Mouse (Mus musculus) stomach, embryonic 15.5 days (tissue): ENCODE results near the gene Gm3278. TPM values are rescaled to one million over a fixed set of nuclear protein-coding genes. Genes with fewer than 3 reads are reported as not detected.
"Not testable (repeated sequence)": the region's sequence is repeated elsewhere in the genome, so short reads cannot be mapped to it uniquely, and the experiment has no call there.

Source experiments
- ATAC-seq: fragments of 200-750 bp; cut with Nextera tagmentation; 2 replicates; pipeline ENCODE4 v1.8.0; 2017; ENCODE audit warnings: low read depth, moderate number of reproducible peaks, moderate TSS enrichment; ENCODE audit not compliant: insufficient read depth, low FRiP score
- H3K27ac ChIP-seq: fragments of 300-500 bp; sonication (generic); 2 replicates; pipeline ENCODE4 v1.5.1; 2015; ENCODE audit warnings: mild to moderate bottlenecking, inconsistent platforms
- H3K27me3 ChIP-seq: fragments of 300-500 bp; sonication (generic); replicated peaks from 2 replicates; pipeline ENCODE4 v1.6.1; 2015; ENCODE audit warnings: inconsistent platforms
- H3K36me3 ChIP-seq: fragments of 300-500 bp; sonication (generic); 2 replicates; pipeline ENCODE4 v1.6.1; 2015; ENCODE audit warnings: inconsistent platforms
- H3K4me1 ChIP-seq: fragments of 300-500 bp; sonication (generic); 2 replicates; pipeline ENCODE4 v1.6.1; 2015; ENCODE audit warnings: inconsistent platforms
- H3K4me2 ChIP-seq: fragments of 300-500 bp; sonication (generic); 2 replicates; pipeline ENCODE4 v1.6.1; 2015; ENCODE audit warnings: mild to moderate bottlenecking, inconsistent platforms
- H3K4me3 ChIP-seq: fragments of 300-500 bp; sonication (generic); replicated peaks from 2 replicates; pipeline ENCODE4 v1.5.1; 2015; ENCODE audit warnings: inconsistent platforms
- H3K9ac ChIP-seq: fragments of 300-500 bp; sonication (generic); 2 replicates; pipeline ENCODE4 v1.6.1; 2015; ENCODE audit warnings: inconsistent platforms
- H3K9me3 ChIP-seq: fragments of 300-500 bp; sonication (generic); 2 replicates; pipeline ENCODE4 v1.6.1; 2016; ENCODE audit warnings: inconsistent platforms
- WGBS: fragments of 180-500 bp; shearing (Covaris S2); methylation state at CpG from one replicate; pipeline ENCODE4 v1.1.7; 2015; 5-methylcytosine and 5-hydroxymethylcytosine counted together
- polyA plus RNA-seq: library from polyadenylated mRNA; unstranded; fragments of >200 nt; fragmentation: Nextera tagmentation; extraction: Ambion mirVana; gene quantifications from 2 replicates; pipeline ENCODE4 v1.2.1, GENCODE M21; 2015

Gm3278 gene
- polyA plus RNA-seq, result not detected in 2 replicates

GRCm38 (mm10) chr14:4892116-4892515, at the start of gene Gm3278:
Gene Gm3278 (plus strand): TSS chr14:4892416.
- not testable (repeated sequence) for H3K27me3 ChIP-seq, H3K36me3 ChIP-seq, H3K4me2 ChIP-seq, H3K4me1 ChIP-seq, H3K4me3 ChIP-seq, ATAC-seq, H3K9me3 ChIP-seq, H3K27ac ChIP-seq, H3K9ac ChIP-seq
- 43% methylated on average over 1 of the region's 3 CpGs for WGBS

GRCm38 (mm10) chr14:4855299-4855980, 36.8 kb upstream of the Gm3278 start, which contains the start of gene Gm3264:
Gene Gm3264 (plus strand): TSS chr14:4855576.
- ATAC-seq, H3K27me3 ChIP-seq, H3K4me1 ChIP-seq, H3K9ac ChIP-seq, H3K27ac ChIP-seq, H3K9me3 ChIP-seq, H3K36me3 ChIP-seq: not testable (repeated sequence)
- Histone ChIP-seq H3K4me3 (peak within 1 kb of the TSS; percentile 35), H3K4me2 (peak within 1 kb of the TSS; percentile 53)
- WGBS, result 4% methylated on average over 42 of the region's 59 CpGs

Other genes with a start within 250 kb of the Gm3278 start
- gene Gm3239, start 228.2 kb upstream of the Gm3278 start, polyA plus RNA-seq, result 0.18 TPM in 1 of 2 replicates, not detected in the other
- not detected in 2 replicates for gene Gm7876, start 183.2 kb upstream of the Gm3278 start, polyA plus RNA-seq
- 0.09 TPM in 1 of 2 replicates, not detected in the other for gene Gm3252, start 165.6 kb upstream of the Gm3278 start, polyA plus RNA-seq
- not detected in 2 replicates for gene Gm9602, start 116.1 kb upstream of the Gm3278 start, polyA plus RNA-seq
- not detected in 2 replicates for gene Gm3269, start 54.3 kb upstream of the Gm3278 start, polyA plus RNA-seq
- gene Gm3264, start 36.8 kb upstream of the Gm3278 start, polyA plus RNA-seq, result 0.39 TPM in 1 of 2 replicates, not detected in the other
- not detected in 2 replicates for gene Gm8297, start 91.5 kb downstream of the Gm3278 start, polyA plus RNA-seq
- not detected in 2 replicates for gene Gm3298, start 123.5 kb downstream of the Gm3278 start, polyA plus RNA-seq
- not detected in 2 replicates for gene 4930555G01Rik, start 158.2 kb downstream of the Gm3278 start, polyA plus RNA-seq
- gene Gm8281, start 178.6 kb downstream of the Gm3278 start, polyA plus RNA-seq, result 0.97 and 1.2 TPM in 2 replicates
- not detected in 2 replicates for gene Gm8279, start 239.1 kb downstream of the Gm3278 start, polyA plus RNA-seq